Mouse (Mus musculus): Measurements from ENCODE around the gene Etv6.

DNA sequence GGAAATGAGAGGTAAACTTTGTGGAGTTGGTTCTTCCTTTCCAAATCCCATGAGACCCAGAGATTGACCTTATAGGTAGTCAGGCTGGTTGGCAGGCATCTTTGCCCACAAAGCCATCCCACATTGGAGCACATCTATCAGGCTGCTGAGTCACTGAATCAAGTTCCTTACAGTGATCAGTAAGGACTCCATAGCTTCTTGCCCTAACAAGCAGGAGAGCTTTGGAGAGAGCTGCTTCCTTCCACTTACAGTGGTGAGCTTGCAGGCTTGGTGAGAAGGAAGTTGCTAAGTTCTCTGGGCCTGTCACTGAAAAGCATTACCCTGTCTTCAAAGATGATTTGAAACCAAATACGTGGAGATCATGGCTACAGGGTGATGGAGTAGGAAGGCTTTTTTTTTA, 66.9 kb downstream of the Etv6 start:
- no peak for TF ChIP-seq CTCF (IDR thresholded peaks at IDR 0.05; ENCODE audit: borderline replicate concordance, insufficient read depth, low read length)
- TF ChIP-seq POLR2A (IDR thresholded peaks at IDR 0.05; ENCODE audit: low read depth, low read length): no peak
